In genomic region chr11:72123531-72123930, GRCm38 (mm10) we compare ENCODE assay signal across 15 mouse cellular contexts.
"Had no signal": no experiment of that assay in that cellular context is flagged by ENCODE, and none has a peak within 500 bp of the region (broad histone marks: within the 10 kb centered on the region; RNA-seq: fewer than 3 reads in every experiment).

No protein-coding gene starts in this region.

- DNase-seq: lung, embryonic 14.5 days; retina, postnatal 1 day; right cerebral cortex, adult 18-20 months; right cerebral cortex, postnatal 25 days; right cerebral cortex, postnatal 4 days; spleen, adult 18-20 months; thymus, adult 18-20 months; thymus, postnatal 14 days; thymus, postnatal 36 days had no signal

- H3K4me1 ChIP-seq: liver, embryonic 12.5 days had no signal

- H3K4me3 ChIP-seq: liver, embryonic 12.5 days; midbrain, embryonic 10.5 days; midbrain, embryonic 13.5 days; myocyte; neural tube, embryonic 13.5 days; neural tube, embryonic 15.5 days had no signal
